Mouse (Mus musculus) liver, adult 2 months (tissue): Measurements from ENCODE around the gene Dmwd. TPM values are rescaled to one million over a fixed set of nuclear protein-coding genes. Genes with fewer than 3 reads are reported as not detected.

Experiments
- DNase-seq: peaks from one replicate; pipeline ENCODE4 v3.0.0-alpha.2; 2011; ENCODE audit warnings: low read depth, low spot score; ENCODE audit errors: extremely low read depth
- H3K27ac ChIP-seq: fragments of 200-500 bp; replicated peaks from 2 replicates; pipeline ENCODE4 v1.5.1; 2012; ENCODE audit warnings: low read depth, mild to moderate bottlenecking, control low read depth, inconsistent platforms, low read length; ENCODE audit not compliant: insufficient read depth
- H3K27me3 ChIP-seq: fragments of 200-500 bp; 2 replicates; pipeline ENCODE4 v1.6.1; 2012; ENCODE audit warnings: mild to moderate bottlenecking, moderate library complexity, low read length, inconsistent platforms; ENCODE audit not compliant: control insufficient read depth, insufficient read depth
- H3K36me3 ChIP-seq: fragments of 200-500 bp; 2 replicates; pipeline ENCODE4 v1.6.1; 2012; ENCODE audit warnings: low read length, inconsistent platforms; ENCODE audit not compliant: control insufficient read depth, insufficient read depth
- H3K4me1 ChIP-seq: fragments of 200-500 bp; 2 replicates; pipeline ENCODE4 v1.6.1; 2011; ENCODE audit warnings: low read length; ENCODE audit not compliant: control insufficient read depth, insufficient read depth
- H3K4me3 ChIP-seq: fragments of 200-500 bp; 2 replicates; pipeline ENCODE4 v1.5.1; 2011; ENCODE audit warnings: low read depth, mild to moderate bottlenecking, control low read depth, low read length, moderate library complexity; ENCODE audit not compliant: insufficient read depth
- H3K79me2 ChIP-seq: fragments of 200-500 bp; 2 replicates; pipeline ENCODE4 v1.6.1; 2012; ENCODE audit warnings: inconsistent platforms, mild to moderate bottlenecking, low read length, moderate library complexity; ENCODE audit not compliant: control insufficient read depth, insufficient read depth
- H3K9ac ChIP-seq: fragments of 200-500 bp; 2 replicates; pipeline ENCODE4 v1.6.1; 2012; ENCODE audit warnings: low read depth, mild to moderate bottlenecking, control low read depth, inconsistent platforms, low read length
- CTCF ChIP-seq: fragments of 200-500 bp; IDR thresholded peaks from 2 replicates; pipeline ENCODE4 v1.5.1; 2011; ENCODE audit warnings: low read depth, low read length, control low read depth
- POLR2A ChIP-seq: fragments of 200-500 bp; IDR thresholded peaks from 2 replicates; pipeline ENCODE4 v1.6.1; 2011; ENCODE audit warnings: low read length, control low read depth; ENCODE audit not compliant: insufficient read depth; ENCODE audit errors: extremely low read depth
- WGBS: fragments of 180-500 bp; shearing (Covaris S2); methylation state at CpG from one replicate; pipeline ENCODE4 v1.1.7; 2018; 5-methylcytosine and 5-hydroxymethylcytosine counted together
- polyA plus RNA-seq: library from polyadenylated mRNA; depleted of rRNA; stranded (reverse); fragments of >200 nt; gene quantifications from 2 replicates; pipeline ENCODE4 v1.2.3, GENCODE M21; 2012
- total RNA-seq: library from RNA; depleted of rRNA; stranded (reverse); fragments of >200 nt; gene quantifications from 2 replicates; pipeline ENCODE4 v1.2.3, GENCODE M21; 2014

The Dmwd gene
- total and polyA plus RNA-seq, 2 experiments = 4.5 to 35.7 TPM

DNA sequence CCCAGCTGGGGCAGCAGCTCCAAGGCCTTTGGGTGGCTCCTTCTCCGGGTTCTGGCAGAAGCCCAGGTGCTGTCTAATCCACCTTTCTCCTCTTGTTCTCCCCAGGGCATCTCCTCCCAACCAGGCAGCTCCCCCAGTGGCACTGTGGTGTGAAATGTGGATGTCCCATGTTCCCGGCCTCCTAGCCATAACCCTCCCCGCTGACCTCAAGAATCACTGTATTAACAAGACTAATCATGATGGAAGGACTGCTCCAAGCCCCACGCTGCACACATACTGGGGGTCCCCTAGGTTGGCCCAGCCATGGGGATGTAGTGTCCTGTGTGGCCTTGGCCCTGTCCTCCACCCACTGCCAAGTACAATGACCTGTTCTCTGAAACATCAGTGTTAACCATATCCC is 6.1 kb downstream of the Dmwd start:
- Histone ChIP-seq H3K27me3 (no peaks in the 10 kb centered on the region), H3K36me3 (no peaks in the 10 kb centered on the region), H3K79me2 (no peaks in the 10 kb centered on the region), H3K9ac (peak overlapping the region; percentile 29; the same call in 1 of the 2 replicates), H3K27ac (no peak overlapping the region), H3K4me1 (peaks cover 9% of the 10 kb centered on the region), H3K4me3 (no peak overlapping the region)
- no peak for DNase-seq
- 83% methylated on average over 4 of the region's 4 CpGs for WGBS
- TF ChIP-seq POLR2A (no peak), CTCF (no peak)

- Histone ChIP-seq H3K27ac (no peak overlapping the region), H3K36me3 (no peaks in the 10 kb centered on the region), H3K9ac (no peak overlapping the region), H3K27me3 (no peaks in the 10 kb centered on the region), H3K4me1 (peaks cover 5% of the 10 kb centered on the region), H3K4me3 (no peak overlapping the region), H3K79me2 (no peaks in the 10 kb centered on the region)
- no peak for DNase-seq
- 38% methylated on average over 6 of the region's 6 CpGs for WGBS
- TF ChIP-seq CTCF = no peak
- no peak for TF ChIP-seq POLR2A
Measured at GRCm38 (mm10) chr7:19083096-19083495, 7.1 kb downstream of the Dmwd start.

- Histone ChIP-seq H3K79me2 (no peaks in the 10 kb centered on the region), H3K4me3 (peak within 1 kb of the TSS; percentile 62), H3K27me3 (no peaks in the 10 kb centered on the region), H3K36me3 (no peaks in the 10 kb centered on the region), H3K4me1 (peaks cover 4% of the 10 kb centered on the region), H3K27ac (peak within 1 kb of the TSS; percentile 70), H3K9ac (peak within 1 kb of the TSS; percentile 74)
- 40% methylated on average over 10 of the region's 10 CpGs for WGBS
- DNase-seq = no peak
- TF ChIP-seq CTCF (no peak), POLR2A (peak; percentile 59)
Measured at GRCm38 (mm10) chr7:19083701-19084100, 7.7 kb downstream of the Dmwd start, which contains the start of gene Dmpk. Dmpk (plus strand) TSS chr7:19083849.

- Histone ChIP-seq H3K4me1 (peaks cover 4% of the 10 kb centered on the region), H3K27ac (peak overlapping the region; percentile 70), H3K79me2 (no peaks in the 10 kb centered on the region), H3K27me3 (no peaks in the 10 kb centered on the region), H3K4me3 (peak overlapping the region; percentile 62), H3K36me3 (no peaks in the 10 kb centered on the region), H3K9ac (peak overlapping the region; percentile 74)
- WGBS = 61% methylated on average over 6 of the region's 6 CpGs
- TF ChIP-seq CTCF = no peak
- TF ChIP-seq POLR2A = no peak
- DNase-seq = peak; percentile 31
Measured at GRCm38 (mm10) chr7:19084277-19084771, 8.3 kb downstream of the Dmwd start.

- Histone ChIP-seq H3K36me3 (no peaks in the 10 kb centered on the region), H3K79me2 (no peaks in the 10 kb centered on the region), H3K27ac (peak overlapping the region; percentile 56), H3K27me3 (no peaks in the 10 kb centered on the region), H3K9ac (no peak overlapping the region), H3K4me1 (peaks cover 4% of the 10 kb centered on the region), H3K4me3 (peak overlapping the region; percentile 19)
- WGBS = 36% methylated on average over 9 of the region's 9 CpGs
- DNase-seq = no peak
- TF ChIP-seq POLR2A (no peak), CTCF (no peak)
Measured at GRCm38 (mm10) chr7:19084921-19085473, 9.0 kb downstream of the Dmwd start.

DNA sequence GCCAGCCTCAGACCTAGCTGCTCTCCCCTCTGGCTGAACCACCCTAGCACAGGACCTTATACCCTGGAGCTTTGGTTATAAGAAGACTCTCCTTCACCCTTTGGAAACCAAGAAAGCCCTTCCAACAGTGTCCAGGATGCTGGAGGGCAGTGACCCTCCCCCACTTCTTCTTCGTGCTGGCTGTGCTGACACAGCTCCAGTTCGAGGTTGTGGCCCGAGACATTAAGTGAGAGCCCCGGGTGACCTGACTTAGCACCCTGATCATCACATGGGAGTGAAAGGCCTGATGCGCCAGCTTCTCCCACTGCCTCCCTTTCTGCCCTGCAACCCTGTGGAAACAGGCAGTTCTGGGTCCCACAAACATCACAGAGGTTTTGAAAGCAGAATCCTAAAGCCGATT is 9.5 kb downstream of the Dmwd start:
- DNase-seq = no peak
- H3K27me3 ChIP-seq = no peaks in the 10 kb centered on the region
- peak overlapping the region; percentile 56; the same call in 1 of the 2 replicates for H3K27ac ChIP-seq
- H3K9ac ChIP-seq = peak overlapping the region; percentile 25; the same call in 1 of the 2 replicates
- WGBS = 9% methylated on average over 6 of the region's 6 CpGs
- TF ChIP-seq CTCF (no peak), POLR2A (no peak)
- H3K4me1 ChIP-seq = peaks cover 4% of the 10 kb centered on the region
- H3K36me3 ChIP-seq = no peaks in the 10 kb centered on the region
- peak overlapping the region; percentile 19; the same call in 1 of the 2 replicates for H3K4me3 ChIP-seq
- no peaks in the 10 kb centered on the region for H3K79me2 ChIP-seq
